Mouse (Mus musculus): ENCODE measurements around the gene Selenop. TPM values are rescaled to one million over a fixed set of nuclear protein-coding genes. Genes with fewer than 3 reads are reported as not detected.

Gene Selenop
- polyA plus RNA-seq, 1 experiment from 2014 or later = 163 TPM

DNA sequence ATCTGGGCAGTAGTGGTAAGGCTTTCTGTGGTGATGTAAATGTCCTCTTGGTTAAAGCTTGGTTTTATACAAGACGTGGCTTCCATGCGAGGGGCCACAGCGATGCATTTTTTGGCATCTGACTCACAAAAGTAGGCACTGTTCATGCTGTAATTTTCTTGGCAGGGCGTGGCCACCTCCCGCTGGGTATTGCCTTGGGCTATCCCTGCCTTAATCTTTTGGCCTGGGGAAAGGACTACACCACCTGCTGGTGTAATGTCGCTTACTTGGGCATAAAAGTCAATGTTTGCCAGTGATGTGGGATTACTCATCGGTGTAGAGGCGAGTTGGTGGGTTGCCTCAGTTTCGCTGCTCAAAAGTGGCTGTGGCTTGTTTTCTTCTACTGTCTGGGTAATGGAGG is 51.6 kb downstream of the Selenop start:
- ATAC-seq (ENCODE audit: low FRiP score, low TSS enrichment) = no peak
- no peaks in the 10 kb centered on the region for H3K4me1 ChIP-seq (ENCODE audit: insufficient read depth, low read length)
- no peak overlapping the region for H3K9ac ChIP-seq (replicated peaks; ENCODE audit: low read length)

GRCm38 (mm10) chr15:3323041-3323440 is 54.7 kb downstream of the Selenop start:
- H3K36me3 ChIP-seq (ENCODE audit: insufficient read depth, low read length) = peaks cover 10% of the 10 kb centered on the region; the same call in 1 of the 2 replicates
- no peaks in the 10 kb centered on the region for H3K9me3 ChIP-seq (ENCODE audit: low read length)
- no peaks in the 10 kb centered on the region for H3K4me1 ChIP-seq (ENCODE audit: insufficient read depth, low read length)
- H3K4me3 ChIP-seq (ENCODE audit: low read length) = no peak overlapping the region
- no peak overlapping the region for H3K9ac ChIP-seq (replicated peaks; ENCODE audit: low read length)
- no peak overlapping the region for H3K27ac ChIP-seq (ENCODE audit: low read length)
- no peak overlapping the region for H3K4me2 ChIP-seq (replicated peaks; ENCODE audit: low read depth, low read length)
- no peaks in the 10 kb centered on the region for H3K27me3 ChIP-seq (ENCODE audit: insufficient read depth, low read length)
- ATAC-seq (ENCODE audit: low FRiP score, low TSS enrichment) = no peak

More for the DNA sequence above, 51.6 kb downstream of the Selenop start:
- H3K9me3 ChIP-seq (ENCODE audit: low read length) = no peaks in the 10 kb centered on the region
- H3K4me3 ChIP-seq (ENCODE audit: low read length) = no peak overlapping the region
- H3K36me3 ChIP-seq (ENCODE audit: insufficient read depth, low read length) = peaks cover 10% of the 10 kb centered on the region; the same call in 1 of the 2 replicates
- no peak overlapping the region for H3K4me2 ChIP-seq (replicated peaks; ENCODE audit: low read depth, low read length)
- WGBS = 93% methylated on average over 9 of the region's 9 CpGs
- H3K27ac ChIP-seq (ENCODE audit: low read length) = no peak overlapping the region
- no peaks in the 10 kb centered on the region for H3K27me3 ChIP-seq (ENCODE audit: insufficient read depth, low read length)

Other genes starting within 250 kb of the Selenop start
- 0.46 TPM in 1 of 2 replicates, not detected in the other for gene Ccdc152, start 35.0 kb downstream of the Selenop start, polyA plus RNA-seq (2015; fragmentation: Nextera tagmentation; extraction: Ambion mirVana)

Data from kidney, embryonic 16.5 days (tissue).